Mouse (Mus musculus): ENCODE measurements around the gene Timm10.
"Not testable (repeated sequence)": the region's sequence is repeated elsewhere in the genome, so short reads cannot be mapped to it uniquely, and the experiment has no call there.

The Timm10 gene

GRCm38 (mm10) chr2:84826488-84827282 lies at the start of gene Timm10:
Gene Timm10, plus strand, starts transcription at chr2:84826997.
- peak; percentile 72 for DNase-seq (ENCODE audit: low spot score)

GRCm38 (mm10) chr2:84777706-84778105 lies 49.1 kb upstream of the Timm10 start:
- DNase-seq (ENCODE audit: low spot score) = no peak

GRCm38 (mm10) chr2:84779210-84779609 lies 47.6 kb upstream of the Timm10 start:
- no peak for DNase-seq (ENCODE audit: low spot score)

GRCm38 (mm10) chr2:84783315-84783714 lies 43.5 kb upstream of the Timm10 start:
- DNase-seq (ENCODE audit: low spot score) = no peak

- DNase-seq (ENCODE audit: low spot score) = no peak
Measured at GRCm38 (mm10) chr2:84783840-84784566, 42.8 kb upstream of the Timm10 start.

- no peak for DNase-seq (ENCODE audit: low spot score)
Measured at GRCm38 (mm10) chr2:84788316-84788715, 38.5 kb upstream of the Timm10 start.

GRCm38 (mm10) chr2:84790418-84790817 lies 36.4 kb upstream of the Timm10 start:
- DNase-seq (ENCODE audit: low spot score) = no peak

- DNase-seq (ENCODE audit: low spot score) = no peak
Measured at GRCm38 (mm10) chr2:84792516-84792915, 34.3 kb upstream of the Timm10 start.

GRCm38 (mm10) chr2:84793154-84793553 lies 33.6 kb upstream of the Timm10 start:
- DNase-seq (ENCODE audit: low spot score) = no peak

- no peak for DNase-seq (ENCODE audit: low spot score)
Measured at GRCm38 (mm10) chr2:84793871-84794270, 32.9 kb upstream of the Timm10 start.

GRCm38 (mm10) chr2:84797833-84798492 lies 28.8 kb upstream of the Timm10 start:
- peak; percentile 74 for DNase-seq (ENCODE audit: low spot score)

- peak; percentile 81 for DNase-seq (ENCODE audit: low spot score)
Measured at GRCm38 (mm10) chr2:84798493-84798921, 28.3 kb upstream of the Timm10 start, which contains the start of gene Ube2l6. Gene Ube2l6, plus strand, starts transcription at chr2:84798828.

- DNase-seq (ENCODE audit: low spot score) = peak; percentile 70
Measured at GRCm38 (mm10) chr2:84799041-84799561, 27.7 kb upstream of the Timm10 start.

GRCm38 (mm10) chr2:84800304-84800703 lies 26.5 kb upstream of the Timm10 start:
- DNase-seq (ENCODE audit: low spot score) = no peak

GRCm38 (mm10) chr2:84801223-84801622 lies 25.6 kb upstream of the Timm10 start:
- not testable (repeated sequence) for DNase-seq (ENCODE audit: low spot score)

- DNase-seq (ENCODE audit: low spot score) = no peak
Measured at GRCm38 (mm10) chr2:84803963-84804362, 22.8 kb upstream of the Timm10 start.

- no peak for DNase-seq (ENCODE audit: low spot score)
Measured at GRCm38 (mm10) chr2:84806546-84806945, 20.3 kb upstream of the Timm10 start.

- no peak for DNase-seq (ENCODE audit: low spot score)
Measured at GRCm38 (mm10) chr2:84809330-84809729, 17.5 kb upstream of the Timm10 start.

- no peak for DNase-seq (ENCODE audit: low spot score)
Measured at GRCm38 (mm10) chr2:84810526-84810885, 16.3 kb upstream of the Timm10 start.

- DNase-seq (ENCODE audit: low spot score) = peak; percentile 85
Measured at GRCm38 (mm10) chr2:84810886-84811577, 15.8 kb upstream of the Timm10 start.

- peak; percentile 84 for DNase-seq (ENCODE audit: low spot score)
Measured at GRCm38 (mm10) chr2:84811880-84812279, 14.9 kb upstream of the Timm10 start.

GRCm38 (mm10) chr2:84812676-84813075 lies 14.1 kb upstream of the Timm10 start:
- DNase-seq (ENCODE audit: low spot score) = no peak

Measured in spleen, adult 12 weeks (tissue).